Mouse (Mus musculus) E14TG2a.4 (cell line): Measurements from ENCODE around the gene Hspbap1.

Experiments used
- H3K27me3 ChIP-seq: 2 replicates; pipeline ENCODE4 v1.6.1; 2014; ENCODE audit warnings: low read length, control low read depth; ENCODE audit not compliant: insufficient read depth
- H3K36me3 ChIP-seq: 2 replicates; pipeline ENCODE4 v1.6.1; 2014; ENCODE audit warnings: low read length, control low read depth; ENCODE audit not compliant: insufficient read depth
- H3K4me1 ChIP-seq: replicated peaks from 2 replicates; pipeline ENCODE4 v1.6.1; 2014; ENCODE audit warnings: low read depth, low read length, control low read depth
- H3K4me3 ChIP-seq: replicated peaks from 2 replicates; pipeline ENCODE4 v1.5.1; 2014; ENCODE audit warnings: mild to moderate bottlenecking, low read length
- H3K9me3 ChIP-seq: 2 replicates; pipeline ENCODE4 v1.6.1; 2014; ENCODE audit warnings: low read length, control low read depth
- CTCF ChIP-seq: conservative IDR thresholded peaks from 2 replicates; pipeline ENCODE4 v1.5.1; 2014; ENCODE audit warnings: low read length
- NANOG ChIP-seq: IDR thresholded peaks from 2 replicates; pipeline ENCODE4 v1.6.1; 2014; ENCODE audit warnings: borderline replicate concordance, low read length, mixed read lengths
- POU5F1 ChIP-seq: IDR thresholded peaks from 2 replicates; pipeline ENCODE4 v1.6.1; 2014; ENCODE audit warnings: low read length, borderline replicate concordance

The Hspbap1 gene

DNA sequence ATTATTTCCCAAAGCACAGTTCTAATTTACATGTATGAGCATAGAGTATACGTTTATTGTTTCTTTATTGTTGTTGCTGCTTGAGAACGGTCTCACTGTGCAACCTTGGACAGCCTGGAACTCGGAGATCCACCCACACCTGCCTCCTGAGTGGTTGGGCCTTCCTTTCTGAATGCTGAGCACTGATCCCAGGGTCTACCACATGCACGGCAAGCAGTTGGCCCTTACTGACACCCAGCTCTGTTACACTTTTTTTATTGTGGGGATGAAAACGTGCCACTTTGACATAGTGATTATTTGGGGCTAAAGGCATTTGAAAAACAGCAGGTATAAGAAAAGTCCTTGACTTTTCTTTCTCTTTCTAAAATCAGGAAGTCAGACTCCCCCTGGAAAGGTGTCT, 11.5 kb downstream of the Hspbap1 start:
- H3K9me3 ChIP-seq = peaks cover 3% of the 10 kb centered on the region; the same call in 1 of the 2 replicates
- peaks cover 69% of the 10 kb centered on the region for H3K4me1 ChIP-seq
- H3K27me3 ChIP-seq = no peaks in the 10 kb centered on the region
- peaks cover 64% of the 10 kb centered on the region for H3K36me3 ChIP-seq
- TF ChIP-seq POU5F1 = no peak
- no peak for TF ChIP-seq NANOG
- TF ChIP-seq CTCF = no peak
- no peak overlapping the region for H3K4me3 ChIP-seq

DNA sequence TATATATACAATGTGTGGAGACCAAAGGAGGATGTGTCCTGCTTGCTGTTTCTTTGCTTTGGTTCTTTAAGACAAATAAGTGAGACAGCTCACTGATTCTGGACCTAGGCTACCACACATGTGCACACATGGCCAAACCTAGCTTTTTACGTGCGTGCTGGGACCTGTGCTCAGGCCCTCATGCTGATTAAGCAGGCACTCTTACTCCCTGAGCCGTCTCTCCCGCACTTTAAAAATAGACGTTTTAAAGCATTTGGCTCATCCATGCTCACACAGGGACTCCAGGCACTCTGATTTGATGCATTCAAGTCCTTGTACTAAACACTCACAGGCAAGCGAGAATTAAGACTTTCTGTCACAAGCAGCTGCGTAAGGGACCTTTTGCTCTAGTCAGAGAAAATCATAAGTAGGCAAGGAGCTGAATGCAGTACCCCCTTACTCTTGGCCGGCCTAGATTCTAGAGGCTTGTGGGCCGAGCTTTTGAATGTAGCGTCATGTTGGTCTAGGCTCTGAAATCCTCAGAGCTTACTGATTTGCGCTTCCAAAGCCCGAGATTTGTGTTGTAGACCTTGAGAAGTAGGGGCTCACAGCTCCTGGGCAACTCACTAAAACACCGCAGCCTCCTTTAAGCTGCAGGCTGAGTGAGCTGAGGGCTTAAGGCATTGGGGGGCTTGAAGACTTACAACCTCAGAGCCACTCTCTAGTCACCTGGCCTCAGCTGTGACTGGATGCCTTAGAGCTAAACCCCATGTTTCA, 12.5 kb downstream of the Hspbap1 start:
- peaks cover 3% of the 10 kb centered on the region; the same call in 1 of the 2 replicates for H3K9me3 ChIP-seq
- H3K4me3 ChIP-seq = no peak overlapping the region
- H3K27me3 ChIP-seq = no peaks in the 10 kb centered on the region
- H3K4me1 ChIP-seq = peaks cover 73% of the 10 kb centered on the region
- TF ChIP-seq CTCF = no peak
- TF ChIP-seq POU5F1 = no peak
- no peak for TF ChIP-seq NANOG
- peaks cover 73% of the 10 kb centered on the region for H3K36me3 ChIP-seq

DNA sequence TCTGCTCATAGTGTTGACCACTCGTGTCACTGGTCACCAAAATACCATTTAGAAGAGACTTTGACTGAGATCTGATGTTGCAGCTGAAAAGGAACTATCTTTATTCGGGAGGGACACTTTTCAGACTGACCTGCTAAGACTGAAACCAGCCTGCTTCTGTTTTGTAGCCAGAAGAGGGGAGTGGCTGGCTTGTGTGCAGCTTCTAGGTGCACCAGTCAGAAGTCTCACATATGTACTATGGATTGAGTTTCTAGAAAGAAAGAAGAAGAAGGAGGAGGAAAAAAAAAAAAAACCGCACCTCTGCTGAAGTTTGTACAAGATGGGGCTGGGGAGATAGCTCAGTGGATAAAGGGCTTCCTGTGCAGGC, 13.0 kb downstream of the Hspbap1 start:
- no peak for TF ChIP-seq CTCF
- TF ChIP-seq POU5F1 = no peak
- no peak for TF ChIP-seq NANOG
- no peak overlapping the region for H3K4me3 ChIP-seq
- H3K27me3 ChIP-seq = no peaks in the 10 kb centered on the region
- H3K4me1 ChIP-seq = peaks cover 70% of the 10 kb centered on the region
- peaks cover 3% of the 10 kb centered on the region; the same call in 1 of the 2 replicates for H3K9me3 ChIP-seq
- peaks cover 72% of the 10 kb centered on the region for H3K36me3 ChIP-seq

DNA sequence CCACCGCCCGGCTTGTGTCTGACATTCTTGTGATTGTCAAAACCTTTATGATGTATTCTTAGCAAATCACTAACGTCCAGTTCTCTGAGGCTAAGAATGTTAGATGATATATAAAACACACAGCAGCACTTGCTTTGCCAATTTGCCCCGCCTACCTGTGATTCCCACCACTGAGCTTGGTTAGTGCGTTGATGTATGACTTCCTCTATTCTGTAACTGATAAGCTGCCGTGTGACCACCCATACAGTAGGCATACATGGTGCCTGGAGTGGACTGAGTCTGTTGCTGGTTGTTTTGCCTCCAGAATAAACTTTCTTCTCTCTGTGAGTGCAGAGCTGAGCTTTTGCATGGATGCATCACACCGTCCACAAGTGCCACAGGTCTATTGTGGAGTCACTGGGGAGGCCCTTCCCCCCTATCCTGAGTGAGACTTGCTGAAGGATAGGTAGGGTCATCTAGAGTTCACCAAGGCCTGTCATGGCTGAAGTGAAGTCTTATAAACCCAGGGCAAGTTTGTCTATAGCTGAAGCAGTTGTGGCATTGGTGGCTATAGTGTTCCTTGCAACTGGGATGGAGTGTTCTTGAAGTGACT, 14.1 kb downstream of the Hspbap1 start:
- Histone ChIP-seq H3K36me3 (peaks cover 74% of the 10 kb centered on the region), H3K9me3 (peaks cover 3% of the 10 kb centered on the region; the same call in 1 of the 2 replicates), H3K4me3 (no peak overlapping the region), H3K27me3 (no peaks in the 10 kb centered on the region), H3K4me1 (peaks cover 64% of the 10 kb centered on the region)
- TF ChIP-seq POU5F1 = no peak
- no peak for TF ChIP-seq CTCF
- no peak for TF ChIP-seq NANOG

DNA sequence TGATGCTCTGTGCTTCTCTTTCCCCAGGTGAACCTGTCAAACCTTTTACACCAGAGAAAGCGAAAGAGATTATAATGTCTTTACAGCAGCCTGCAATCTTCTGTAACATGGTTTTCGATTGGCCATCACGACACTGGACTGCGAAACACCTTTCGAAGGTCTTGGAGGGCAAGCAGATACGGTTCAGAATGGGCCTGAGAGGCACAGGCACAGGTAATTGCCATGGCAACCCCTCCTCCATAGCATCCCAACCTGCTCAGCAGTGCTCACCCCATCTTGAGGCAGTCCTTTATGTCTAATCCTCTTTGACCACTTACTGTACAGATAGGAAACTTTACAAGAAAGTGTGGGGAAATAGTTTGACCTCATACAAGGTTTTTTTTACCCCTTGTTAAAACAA, 17.0 kb downstream of the Hspbap1 start:
- peaks cover 74% of the 10 kb centered on the region for H3K36me3 ChIP-seq
- TF ChIP-seq NANOG = no peak
- TF ChIP-seq POU5F1 = no peak
- no peak for TF ChIP-seq CTCF

DNA sequence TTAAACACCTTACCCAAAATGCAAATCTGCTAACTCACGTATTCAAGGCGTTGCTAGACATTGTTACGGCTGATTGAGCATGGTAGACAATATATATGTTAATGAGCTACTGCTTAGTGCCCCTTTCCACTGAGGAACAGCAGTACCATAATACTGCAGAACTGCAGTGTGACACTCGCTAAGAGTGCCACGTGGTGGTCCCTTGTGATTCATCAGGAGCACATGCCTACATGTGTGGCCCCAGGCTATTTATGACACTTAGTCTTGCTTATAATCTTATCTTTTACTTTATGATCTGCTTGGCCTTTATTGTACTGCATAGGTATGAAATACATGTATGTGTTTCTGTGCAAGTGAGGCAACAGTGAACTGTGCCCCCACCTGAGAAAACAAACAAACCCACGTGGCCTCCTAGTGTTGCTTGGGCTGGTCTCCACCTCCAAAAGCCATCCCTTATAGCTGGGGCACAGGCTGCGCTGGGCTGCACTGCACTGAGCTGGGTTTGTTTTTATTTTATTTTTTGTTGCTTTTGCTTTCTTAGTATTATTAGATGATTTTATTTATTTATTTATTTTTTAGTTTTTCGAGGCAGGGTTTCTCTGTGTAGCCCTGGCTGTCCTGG, 17.5 kb downstream of the Hspbap1 start:
- TF ChIP-seq POU5F1 = no peak
- no peak for TF ChIP-seq NANOG
- TF ChIP-seq CTCF = no peak
- Histone ChIP-seq H3K27me3 (no peaks in the 10 kb centered on the region), H3K36me3 (peaks cover 74% of the 10 kb centered on the region), H3K4me3 (no peak overlapping the region), H3K9me3 (no peaks in the 10 kb centered on the region), H3K4me1 (peaks cover 42% of the 10 kb centered on the region)

More for the DNA sequence above, 17.0 kb downstream of the Hspbap1 start:
- H3K27me3 ChIP-seq = no peaks in the 10 kb centered on the region
- H3K4me3 ChIP-seq = no peak overlapping the region
- no peaks in the 10 kb centered on the region for H3K9me3 ChIP-seq
- H3K4me1 ChIP-seq = peaks cover 47% of the 10 kb centered on the region

DNA sequence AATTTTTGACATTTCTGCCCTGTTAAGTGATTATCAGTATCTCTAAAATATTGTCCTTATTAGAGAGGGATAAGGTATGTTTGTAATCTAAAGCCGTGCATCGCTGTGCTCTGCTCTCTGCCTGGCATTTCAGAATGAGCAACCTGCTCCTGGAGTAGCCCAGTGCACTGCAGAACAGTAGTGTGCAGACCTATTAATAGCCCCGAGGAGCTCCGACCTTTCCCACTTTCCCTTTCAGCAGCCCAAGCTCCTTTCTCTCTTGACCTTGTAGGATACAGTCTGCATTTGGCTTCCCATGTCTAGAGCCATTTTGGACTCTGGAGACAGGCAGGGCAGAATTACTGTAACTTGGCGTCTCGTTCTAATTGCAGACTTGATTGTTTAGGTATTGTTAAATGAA, 18.2 kb downstream of the Hspbap1 start:
- peaks cover 74% of the 10 kb centered on the region for H3K36me3 ChIP-seq

DNA sequence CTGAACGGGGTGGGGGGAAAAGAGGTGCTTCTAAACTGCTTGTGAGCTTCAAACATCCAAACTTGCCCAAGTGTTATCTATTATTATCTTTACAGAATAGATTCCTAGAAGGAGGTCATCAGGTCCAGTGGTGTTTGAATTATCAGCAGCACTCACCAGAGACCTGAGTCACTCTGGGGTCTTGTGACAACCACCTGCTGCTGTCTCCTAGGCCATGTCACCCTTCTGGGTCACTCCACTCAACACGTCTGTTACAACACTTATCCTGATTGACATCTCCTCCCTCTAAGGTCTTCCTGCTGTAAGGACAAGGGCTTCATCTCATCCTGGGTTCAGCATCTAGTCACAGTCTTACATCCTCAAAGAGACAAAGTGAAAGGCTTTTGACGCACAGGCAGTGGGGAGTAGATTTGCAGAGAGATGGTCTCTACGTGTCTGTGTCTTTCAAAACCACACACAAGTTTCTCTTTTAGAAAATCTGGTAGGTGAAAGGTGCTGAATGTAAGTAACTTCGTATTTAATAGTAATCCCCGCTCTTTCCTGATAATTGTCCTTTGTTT, 21.9 kb downstream of the Hspbap1 start:
- H3K36me3 ChIP-seq = peaks cover 96% of the 10 kb centered on the region
- H3K27me3 ChIP-seq = no peaks in the 10 kb centered on the region
- TF ChIP-seq NANOG (no peak), POU5F1 (no peak), CTCF (no peak)
- H3K9me3 ChIP-seq = peaks cover 9% of the 10 kb centered on the region
- H3K4me1 ChIP-seq = peaks cover 27% of the 10 kb centered on the region
- H3K4me3 ChIP-seq = no peak overlapping the region

More for the DNA sequence above, 18.2 kb downstream of the Hspbap1 start:
- peaks cover 36% of the 10 kb centered on the region for H3K4me1 ChIP-seq
- H3K9me3 ChIP-seq = no peaks in the 10 kb centered on the region
- no peaks in the 10 kb centered on the region for H3K27me3 ChIP-seq
- no peak for TF ChIP-seq NANOG
- no peak for TF ChIP-seq POU5F1
- TF ChIP-seq CTCF = no peak
- no peak overlapping the region for H3K4me3 ChIP-seq

DNA sequence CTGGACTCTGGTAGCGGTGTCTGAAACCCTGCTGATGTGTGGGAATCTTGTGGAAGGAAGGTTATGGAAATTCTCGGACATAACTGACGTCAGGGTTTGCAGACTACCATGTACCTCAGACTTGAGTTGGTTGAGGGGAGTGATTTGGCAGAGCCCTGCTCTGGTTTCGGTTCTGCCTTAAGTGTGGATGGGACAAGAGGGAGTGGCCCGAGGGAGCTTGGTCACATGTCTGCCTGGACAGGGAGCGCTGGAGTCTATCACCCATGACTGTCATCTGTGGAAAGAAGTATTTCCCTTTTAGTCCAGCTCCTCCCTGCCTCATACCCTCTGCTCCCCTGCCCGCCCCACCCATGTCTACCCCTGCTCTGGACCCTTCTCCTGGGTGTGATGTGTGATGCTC, 32.0 kb downstream of the Hspbap1 start:
- Histone ChIP-seq H3K9me3 (peaks cover 42% of the 10 kb centered on the region), H3K27me3 (no peaks in the 10 kb centered on the region), H3K4me3 (peak overlapping the region; percentile 23; the same call in 1 of the 2 replicates), H3K36me3 (peaks cover 97% of the 10 kb centered on the region), H3K4me1 (peaks cover 34% of the 10 kb centered on the region)
- no peak for TF ChIP-seq NANOG
- TF ChIP-seq CTCF = no peak
- no peak for TF ChIP-seq POU5F1
